Mouse (Mus musculus) forebrain, embryonic 12.5 days (tissue): ENCODE results near the gene BC037034. TPM values are rescaled to one million over a fixed set of nuclear protein-coding genes. Genes with fewer than 3 reads are reported as not detected.
"Not testable (repeated sequence)": the region's sequence is repeated elsewhere in the genome, so short reads cannot be mapped to it uniquely, and the experiment has no call there.

ENCODE experiments used
- ATAC-seq: fragments of 200-750 bp; cut with Nextera tagmentation; 2 replicates; pipeline ENCODE4 v1.8.0; 2017; ENCODE audit warnings: moderate TSS enrichment; ENCODE audit not compliant: low FRiP score
- H3K27ac ChIP-seq: fragments of 300-500 bp; sonication (generic); 2 replicates; pipeline ENCODE4 v1.5.1; 2016; ENCODE audit warnings: mild to moderate bottlenecking
- H3K27me3 ChIP-seq: fragments of 300-500 bp; sonication (generic); 2 replicates; pipeline ENCODE4 v1.6.1; 2016; ENCODE audit warnings: mild to moderate bottlenecking
- H3K36me3 ChIP-seq: fragments of 300-500 bp; sonication (generic); replicated peaks from 2 replicates; pipeline ENCODE4 v1.6.1; 2016; ENCODE audit warnings: mild to moderate bottlenecking
- H3K4me1 ChIP-seq: fragments of 300-500 bp; sonication (generic); 2 replicates; pipeline ENCODE4 v1.6.1; 2016
- H3K4me2 ChIP-seq: fragments of 300-500 bp; sonication (generic); 2 replicates; pipeline ENCODE4 v1.6.1; 2016; ENCODE audit warnings: mild to moderate bottlenecking, moderate library complexity
- H3K4me3 ChIP-seq: fragments of 300-500 bp; sonication (generic); replicated peaks from 2 replicates; pipeline ENCODE4 v1.5.1; 2016; ENCODE audit warnings: mild to moderate bottlenecking
- H3K9ac ChIP-seq: fragments of 300-500 bp; sonication (generic); 2 replicates; pipeline ENCODE4 v1.6.1; 2016; ENCODE audit warnings: mild to moderate bottlenecking
- H3K9me3 ChIP-seq: fragments of 300-500 bp; sonication (generic); 2 replicates; pipeline ENCODE4 v1.6.1; 2016
- WGBS: fragments of 180-500 bp; shearing (Covaris S2); methylation state at CpG from one replicate; pipeline ENCODE4 v1.1.7; 2016; 5-methylcytosine and 5-hydroxymethylcytosine counted together
- polyA plus RNA-seq: library from polyadenylated mRNA; unstranded; fragments of >200 nt; fragmentation: Nextera tagmentation; extraction: Ambion mirVana; gene quantifications from 2 replicates; pipeline ENCODE4 v1.2.1, GENCODE M21; 2016

The BC037034 gene
- polyA plus RNA-seq, 1 experiment from 2014 or later = 16.0 TPM

DNA sequence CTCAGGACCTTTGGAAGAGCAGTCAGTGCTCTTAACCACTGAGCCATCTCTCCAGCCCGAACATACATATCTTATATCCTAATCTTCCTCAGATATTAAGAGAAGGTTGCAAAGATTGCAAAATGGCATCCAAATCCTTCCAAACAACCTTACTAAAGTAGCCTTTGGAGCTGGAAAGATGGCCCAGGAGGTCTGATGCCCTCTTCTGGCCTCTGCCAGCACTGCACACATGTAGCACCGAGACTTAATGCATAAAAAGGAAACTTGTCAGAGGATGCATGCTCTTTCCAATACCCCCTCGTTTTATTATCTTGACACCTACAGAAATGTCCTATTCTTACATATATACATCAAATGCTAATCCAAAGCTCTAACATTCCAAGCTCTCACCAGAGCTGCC is 35.8 kb downstream of the BC037034 start:
- Histone ChIP-seq H3K9ac (no peak overlapping the region), H3K27ac (no peak overlapping the region), H3K9me3 (no peaks in the 10 kb centered on the region), H3K27me3 (no peaks in the 10 kb centered on the region), H3K4me2 (no peak overlapping the region), H3K36me3 (no peaks in the 10 kb centered on the region), H3K4me3 (no peak overlapping the region), H3K4me1 (no peaks in the 10 kb centered on the region)
- WGBS = 63% methylated on average over 3 of the region's 3 CpGs
- no peak for ATAC-seq

DNA sequence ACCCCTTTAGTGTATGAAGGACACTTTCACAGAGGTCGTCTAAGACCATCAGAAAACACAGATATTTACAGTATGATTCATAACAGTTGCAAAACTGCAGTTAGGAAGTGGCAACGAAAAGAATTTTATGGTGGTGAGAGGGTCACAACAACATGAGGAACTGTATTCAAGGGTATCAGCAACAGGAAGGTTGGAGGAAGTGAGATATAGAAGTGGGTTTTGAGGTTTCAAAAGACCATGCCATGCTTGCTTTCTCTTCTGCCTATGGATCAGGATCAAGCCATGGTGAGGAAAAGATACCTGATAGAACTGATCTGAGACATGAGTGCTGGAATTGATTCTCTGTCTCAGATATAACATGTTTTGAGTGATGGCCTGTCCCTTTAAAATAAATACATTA is 36.5 kb downstream of the BC037034 start:
- Histone ChIP-seq H3K9me3 (no peaks in the 10 kb centered on the region), H3K36me3 (no peaks in the 10 kb centered on the region), H3K9ac (no peak overlapping the region), H3K27me3 (no peaks in the 10 kb centered on the region), H3K4me3 (no peak overlapping the region), H3K4me1 (no peaks in the 10 kb centered on the region), H3K27ac (no peak overlapping the region), H3K4me2 (no peak overlapping the region)
- WGBS = 82% methylated on average over 2 of the region's 2 CpGs
- ATAC-seq = no peak

DNA sequence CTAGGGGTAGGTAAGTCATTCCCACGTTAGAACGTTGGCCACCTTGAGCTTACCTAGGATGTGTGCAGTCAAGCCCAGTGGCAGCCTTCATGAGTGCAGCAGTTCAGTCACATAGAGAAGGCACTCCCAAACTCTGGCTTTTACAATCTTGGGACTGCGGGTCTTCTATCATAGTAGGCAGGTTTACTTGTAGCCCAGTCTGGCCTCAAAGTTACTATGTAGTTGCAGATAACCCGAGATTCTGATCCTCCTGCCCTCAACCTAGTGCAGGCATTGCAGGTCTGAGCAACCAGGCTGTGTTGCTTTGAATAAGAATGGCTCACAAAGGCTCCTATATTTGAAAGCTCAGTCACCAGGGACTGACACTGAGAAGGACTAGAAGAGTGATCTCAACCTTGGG is 37.3 kb downstream of the BC037034 start:
- ATAC-seq = no peak
- WGBS = 83% methylated on average over 4 of the region's 4 CpGs
- no peak overlapping the region for H3K27ac ChIP-seq
- no peaks in the 10 kb centered on the region for H3K9me3 ChIP-seq
- no peaks in the 10 kb centered on the region for H3K27me3 ChIP-seq
- no peak overlapping the region for H3K4me2 ChIP-seq
- no peak overlapping the region for H3K9ac ChIP-seq
- H3K36me3 ChIP-seq = no peaks in the 10 kb centered on the region
- no peak overlapping the region for H3K4me3 ChIP-seq
- no peaks in the 10 kb centered on the region for H3K4me1 ChIP-seq

DNA sequence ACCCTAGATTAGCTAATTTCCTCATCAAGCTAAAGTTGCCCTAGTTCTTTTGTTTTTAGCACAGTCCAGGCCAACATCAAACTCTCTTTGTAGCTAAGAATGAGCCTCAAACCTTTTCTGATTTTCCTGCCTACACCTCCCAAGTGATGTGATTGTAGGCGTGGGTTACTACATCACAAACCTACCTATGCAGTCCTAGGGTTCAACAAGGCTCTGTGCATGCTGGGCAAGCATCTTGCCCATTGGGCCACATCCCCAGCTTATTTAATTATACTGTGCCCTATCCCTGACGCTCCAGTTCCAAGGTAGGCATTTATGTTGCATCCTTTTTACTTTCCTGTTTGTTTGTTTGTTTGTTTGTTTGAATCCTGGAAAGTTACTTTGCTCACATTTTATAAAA is 38.1 kb downstream of the BC037034 start, which contains the start of gene Nxpe5:
Gene Nxpe5 (plus strand): TSS at position 199 of the 400 bp plus-strand sequence.
- Histone ChIP-seq H3K27ac (no peak within 1 kb of the TSS), H3K9me3 (no peaks in the 10 kb centered on the region), H3K4me2 (no peak within 1 kb of the TSS), H3K9ac (no peak within 1 kb of the TSS), H3K36me3 (no peaks in the 10 kb centered on the region), H3K4me1 (no peaks in the 10 kb centered on the region), H3K4me3 (no peak within 1 kb of the TSS), H3K27me3 (no peaks in the 10 kb centered on the region)
- WGBS = 53% methylated on average over 2 of the region's 2 CpGs
- no peak for ATAC-seq

DNA sequence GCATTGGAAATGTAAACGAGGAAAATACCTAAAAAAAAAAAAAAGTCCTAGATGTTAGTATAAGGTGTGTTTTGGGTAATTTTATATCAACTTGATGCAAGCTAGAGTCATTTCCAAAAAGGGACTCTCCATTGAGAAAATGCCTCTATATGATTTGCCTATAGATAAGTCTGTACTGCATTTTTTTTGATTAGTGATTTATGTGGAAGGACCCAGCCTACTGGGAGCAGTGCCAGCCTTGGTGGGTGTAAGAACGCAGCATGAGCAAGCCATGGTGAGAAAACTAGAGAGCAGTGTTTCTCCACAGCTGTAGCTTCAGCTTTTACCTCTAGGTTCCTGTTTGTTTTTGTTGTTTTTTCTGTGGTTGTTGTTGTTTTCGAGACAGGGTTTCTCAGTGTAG is 40.5 kb downstream of the BC037034 start:
- no peak for ATAC-seq
- H3K4me1 ChIP-seq = no peaks in the 10 kb centered on the region
- 66% methylated on average over 3 of the region's 3 CpGs for WGBS
- no peak overlapping the region for H3K4me3 ChIP-seq
- H3K36me3 ChIP-seq = no peaks in the 10 kb centered on the region
- H3K27ac ChIP-seq = no peak overlapping the region
- H3K4me2 ChIP-seq = no peak overlapping the region
- no peaks in the 10 kb centered on the region for H3K27me3 ChIP-seq
- H3K9me3 ChIP-seq = no peaks in the 10 kb centered on the region
- H3K9ac ChIP-seq = no peak overlapping the region

DNA sequence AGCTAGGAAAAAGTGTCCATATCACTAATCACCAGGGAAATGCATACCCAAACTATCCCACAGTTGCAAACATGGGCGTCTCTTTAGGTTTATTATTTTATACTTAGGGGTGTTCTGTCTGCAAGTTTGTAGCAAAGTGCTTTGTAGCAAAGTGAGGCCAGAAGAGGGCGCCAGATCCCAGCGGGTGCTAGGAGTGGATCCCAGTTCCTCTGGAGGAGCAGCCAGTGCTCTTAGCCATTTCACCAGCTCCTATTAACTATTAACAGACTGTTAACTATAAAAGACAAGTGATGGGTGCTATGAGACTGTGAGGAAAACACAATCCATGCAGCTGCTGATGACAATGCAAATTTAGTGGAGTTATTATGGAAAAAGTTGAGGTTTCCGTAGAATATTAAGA is 41.7 kb downstream of the BC037034 start:
- no peak for ATAC-seq
- H3K4me3 ChIP-seq = no peak overlapping the region

DNA sequence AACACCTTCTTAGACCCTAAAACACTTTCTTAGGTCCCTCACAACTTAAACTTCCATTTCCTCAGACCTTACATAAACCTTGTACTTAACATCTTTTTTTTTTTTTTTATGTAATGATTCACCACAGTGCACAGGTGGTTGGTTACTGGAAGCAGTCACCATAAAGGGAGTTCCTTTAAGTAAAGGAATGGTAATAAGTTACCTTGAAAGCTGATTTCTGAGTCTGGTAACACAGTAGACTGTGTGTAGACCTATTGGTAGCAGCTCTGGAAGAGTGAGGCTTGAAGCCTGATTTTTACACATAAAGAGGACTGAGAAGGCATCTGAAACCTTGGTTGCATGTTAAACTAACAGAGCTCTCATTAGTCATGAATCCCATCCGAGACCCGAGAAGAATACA is 44.0 kb downstream of the BC037034 start:
- no peak overlapping the region for H3K9ac ChIP-seq
- 79% methylated on average over 2 of the region's 2 CpGs for WGBS
- no peak overlapping the region for H3K4me2 ChIP-seq
- no peak overlapping the region for H3K4me3 ChIP-seq
- no peaks in the 10 kb centered on the region for H3K27me3 ChIP-seq
- no peak overlapping the region for H3K27ac ChIP-seq
- no peaks in the 10 kb centered on the region for H3K4me1 ChIP-seq
- ATAC-seq = no peak
- 0 out of 2 replicates have a peak, but pooled peaks cover 12% of the 10 kb centered on the region for H3K9me3 ChIP-seq
- H3K36me3 ChIP-seq = no peaks in the 10 kb centered on the region

More for the DNA sequence above, 41.7 kb downstream of the BC037034 start:
- Histone ChIP-seq H3K4me1 (no peaks in the 10 kb centered on the region), H3K9me3 (no peaks in the 10 kb centered on the region), H3K27me3 (no peaks in the 10 kb centered on the region), H3K27ac (no peak overlapping the region), H3K36me3 (no peaks in the 10 kb centered on the region), H3K4me2 (no peak overlapping the region), H3K9ac (no peak overlapping the region)
- WGBS = 25% methylated on average over 4 of the region's 4 CpGs

DNA sequence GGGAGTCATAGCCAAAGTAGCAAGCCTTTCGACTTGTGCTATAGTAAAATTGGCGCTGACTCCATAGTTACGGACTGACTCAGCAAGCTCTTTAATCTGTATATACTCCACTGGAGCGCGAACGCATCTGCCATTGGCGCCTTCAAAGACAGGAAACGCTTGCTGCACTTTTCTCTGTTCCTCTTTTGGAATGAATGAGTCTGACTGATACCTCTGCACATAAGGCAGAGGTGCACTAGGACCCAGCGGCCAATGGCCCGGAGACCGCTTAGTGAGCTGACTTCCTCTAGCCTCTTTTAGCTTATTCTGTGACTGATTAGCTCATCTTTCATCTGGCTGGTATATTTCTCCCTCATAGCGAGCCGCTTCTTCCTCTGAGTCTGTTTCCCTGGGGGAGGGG is 47.2 kb downstream of the BC037034 start:
- 91% methylated on average over 13 of the region's 13 CpGs for whole genome bisulfite sequencing
- not testable (repeated sequence) for H3K4me1 ChIP-seq, H3K9ac ChIP-seq, ATAC-seq, H3K27me3 ChIP-seq, H3K4me3 ChIP-seq, H3K4me2 ChIP-seq, H3K36me3 ChIP-seq, H3K27ac ChIP-seq
- 0 out of 2 replicates have a peak, but pooled peaks cover 12% of the 10 kb centered on the region for H3K9me3 ChIP-seq

Other genes starting within 250 kb of the BC037034 start
- gene Smok3a, start 242.8 kb downstream of the BC037034 start, polyA plus RNA-seq = not detected in 2 replicates
- not detected in 2 replicates for gene Smok3b, start 242.6 kb downstream of the BC037034 start, polyA plus RNA-seq
- not detected in 2 replicates for gene Smok3c, start 210.8 kb downstream of the BC037034 start, polyA plus RNA-seq
- gene Zkscan1, start 178.9 kb downstream of the BC037034 start, polyA plus RNA-seq = 36.2 and 39.4 TPM in 2 replicates
- 101 and 103 TPM in 2 replicates for gene Zscan21, start 147.1 kb downstream of the BC037034 start, polyA plus RNA-seq
- 43.9 and 44.1 TPM in 2 replicates for gene Zfp113, start 108.3 kb downstream of the BC037034 start, polyA plus RNA-seq
- gene Cops6, start 103.0 kb downstream of the BC037034 start, polyA plus RNA-seq = 274 and 282 TPM in 2 replicates
- 24.6 and 27.5 TPM in 2 replicates for gene Ap4m1, start 92.0 kb downstream of the BC037034 start, polyA plus RNA-seq
- 313 and 320 TPM in 2 replicates for gene Mcm7, start 91.6 kb downstream of the BC037034 start, polyA plus RNA-seq
- gene Taf6, start 76.6 kb downstream of the BC037034 start, polyA plus RNA-seq = 133 and 137 TPM in 2 replicates
- 44.3 and 47.8 TPM in 2 replicates for gene Cnpy4, start 76.5 kb downstream of the BC037034 start, polyA plus RNA-seq
- 9.5 and 11.1 TPM in 2 replicates for gene Mblac1, start 69.7 kb downstream of the BC037034 start, polyA plus RNA-seq
- gene Nxpe5, start 38.1 kb downstream of the BC037034 start, polyA plus RNA-seq = not detected in 2 replicates
- 42.3 and 47.3 TPM in 2 replicates for gene Lamtor4, start 8.6 kb downstream of the BC037034 start, polyA plus RNA-seq
- 3.3 and 3.9 TPM in 2 replicates for gene Gal3st4, start 8.8 kb upstream of the BC037034 start, polyA plus RNA-seq
- 0.10 and 0.19 TPM in 2 replicates for gene Gm43720, start 15.9 kb upstream of the BC037034 start, polyA plus RNA-seq
- gene Gpc2, start 16.0 kb upstream of the BC037034 start, polyA plus RNA-seq = 121 and 140 TPM in 2 replicates
- gene Stag3, start 16.2 kb upstream of the BC037034 start, polyA plus RNA-seq = 4.3 and 5.2 TPM in 2 replicates
- gene Pvrig, start 77.9 kb upstream of the BC037034 start, polyA plus RNA-seq = not detected in 2 replicates
- gene Zfp157, start 177.4 kb upstream of the BC037034 start, polyA plus RNA-seq = 63.7 and 64.7 TPM in 2 replicates